Mouse (Mus musculus) liver, embryonic 15.5 days (tissue): ENCODE measurements at regions not wholly inside any gene's neighbourhood (a gene's known extent, or its start where the extent isn't known, plus 50 kb on each side); places are given as distances from the start of the nearest gene placed in this dataset.

Source experiments
- ATAC-seq: fragments of 200-750 bp; cut with Nextera tagmentation; 2 replicates; pipeline ENCODE4 v1.8.0; 2017; ENCODE audit warnings: moderate number of reproducible peaks, mild to moderate bottlenecking, moderate library complexity; ENCODE audit not compliant: insufficient read depth
- H3K27ac ChIP-seq: fragments of 300-500 bp; sonication (generic); replicated peaks from 2 replicates; pipeline ENCODE4 v1.5.1; 2015; ENCODE audit warnings: mild to moderate bottlenecking, inconsistent platforms
- H3K27me3 ChIP-seq: fragments of 300-500 bp; sonication (generic); 2 replicates; pipeline ENCODE4 v1.6.1; 2015; ENCODE audit warnings: mild to moderate bottlenecking, inconsistent platforms
- H3K36me3 ChIP-seq: fragments of 300-500 bp; sonication (generic); replicated peaks from 2 replicates; pipeline ENCODE4 v1.6.1; 2015; ENCODE audit warnings: moderate library complexity, mild to moderate bottlenecking, inconsistent platforms
- H3K4me1 ChIP-seq: fragments of 300-500 bp; sonication (generic); replicated peaks from 2 replicates; pipeline ENCODE4 v1.6.1; 2015; ENCODE audit warnings: inconsistent platforms
- H3K4me2 ChIP-seq: fragments of 300-500 bp; sonication (generic); 2 replicates; pipeline ENCODE4 v1.6.1; 2015; ENCODE audit warnings: moderate library complexity, mild to moderate bottlenecking, inconsistent platforms
- H3K4me3 ChIP-seq: fragments of 300-500 bp; sonication (generic); replicated peaks from 2 replicates; pipeline ENCODE4 v1.5.1; 2015; ENCODE audit warnings: mild to moderate bottlenecking, inconsistent platforms
- H3K9ac ChIP-seq: fragments of 300-500 bp; sonication (generic); 2 replicates; pipeline ENCODE4 v1.6.1; 2015; ENCODE audit warnings: moderate library complexity, mild to moderate bottlenecking, inconsistent platforms
- H3K9me3 ChIP-seq: fragments of 300-500 bp; sonication (generic); replicated peaks from 2 replicates; pipeline ENCODE4 v1.6.1; 2016; ENCODE audit warnings: inconsistent platforms
- WGBS: fragments of 180-500 bp; shearing (Covaris S2); methylation state at CpG from one replicate; pipeline ENCODE4 v1.1.7; 2015; ENCODE audit warnings: mixed read lengths; ENCODE audit not compliant: insufficient replicate concordance; 5-methylcytosine and 5-hydroxymethylcytosine counted together

DNA sequence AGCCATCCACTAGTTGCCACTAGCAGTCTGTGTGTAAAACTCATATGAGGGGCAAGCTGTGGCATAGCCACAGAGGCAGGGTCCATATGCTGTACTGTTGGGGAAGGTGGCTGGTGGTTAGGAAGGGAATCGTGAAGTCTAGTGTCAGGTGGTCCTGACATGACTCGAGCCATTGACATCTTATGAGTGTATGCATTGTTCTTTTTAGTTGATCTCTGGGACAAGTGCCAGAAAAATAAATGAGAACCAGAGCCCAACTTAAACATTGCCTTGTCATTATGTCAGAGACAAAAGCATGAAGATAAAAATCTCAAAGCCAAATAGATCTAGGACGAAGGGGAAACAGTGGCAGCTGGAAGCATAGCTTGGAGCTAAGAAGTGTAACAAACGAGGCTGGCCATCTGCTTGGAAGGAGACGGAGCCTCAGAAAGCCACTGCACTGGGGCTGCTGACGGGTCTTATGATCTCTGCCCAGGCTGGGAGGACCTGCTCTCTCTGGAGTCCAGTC lies 104.5 kb downstream of the Fam76b start:
- 29% methylated on average over 6 of the region's 6 CpGs for WGBS
- Histone ChIP-seq H3K9me3 (no peaks in the 10 kb centered on the region), H3K9ac (no peak overlapping the region), H3K4me2 (no peak overlapping the region), H3K4me3 (no peak overlapping the region), H3K36me3 (no peaks in the 10 kb centered on the region), H3K27me3 (no peaks in the 10 kb centered on the region), H3K27ac (no peak overlapping the region), H3K4me1 (peaks cover 8% of the 10 kb centered on the region)
- ATAC-seq: no peak

DNA sequence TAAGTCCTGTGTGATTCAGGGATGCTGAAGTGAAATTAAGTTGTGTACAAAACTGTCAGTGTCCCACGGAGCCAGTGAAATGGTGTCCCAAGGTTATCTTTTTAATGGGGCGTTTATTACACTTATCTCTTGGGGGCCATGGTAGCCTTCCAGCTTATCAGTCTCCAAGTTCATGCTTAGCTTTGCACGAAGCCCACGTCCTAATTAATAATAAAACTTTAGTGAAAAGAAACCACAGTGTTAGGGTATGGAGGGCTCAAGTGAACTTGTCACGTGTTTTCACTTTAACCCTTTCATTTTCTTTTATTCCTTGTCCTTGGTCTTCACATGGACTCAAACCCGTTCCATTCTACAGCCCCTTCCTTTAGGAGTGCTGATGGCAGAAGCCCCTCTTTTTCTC lies 105.9 kb downstream of the Fam76b start:
- WGBS: 21% methylated on average over 6 of the region's 6 CpGs
- Histone ChIP-seq H3K27me3 (no peaks in the 10 kb centered on the region), H3K4me2 (no peak overlapping the region), H3K9ac (no peak overlapping the region), H3K27ac (no peak overlapping the region), H3K4me3 (no peak overlapping the region), H3K4me1 (peaks cover 8% of the 10 kb centered on the region), H3K9me3 (no peaks in the 10 kb centered on the region), H3K36me3 (no peaks in the 10 kb centered on the region)
- 0 out of 2 replicates have a peak, but pooled peaks have one; percentile 40 for ATAC-seq

DNA sequence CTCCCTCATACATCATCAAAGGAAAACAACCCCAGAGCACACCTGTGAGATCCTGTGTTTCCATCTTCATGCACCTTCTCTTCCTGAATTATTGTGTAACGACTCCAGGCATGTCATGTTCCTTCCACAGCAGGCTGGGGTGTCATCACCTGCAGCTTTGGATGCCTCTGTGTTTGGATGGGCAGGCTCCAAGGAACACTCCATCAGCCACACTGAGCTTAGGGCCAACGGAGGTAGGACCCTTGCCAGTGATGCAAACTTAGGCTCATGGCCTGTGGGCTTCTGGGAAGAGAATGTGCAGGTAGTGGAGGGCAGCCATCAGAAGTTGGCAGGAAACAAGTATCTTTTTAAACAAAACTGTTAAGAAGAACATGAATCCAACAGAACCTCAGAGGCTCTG lies 109.8 kb downstream of the Fam76b start:
- WGBS: 48% methylated on average over 2 of the region's 2 CpGs
- Histone ChIP-seq H3K4me2 (no peak overlapping the region), H3K36me3 (no peaks in the 10 kb centered on the region), H3K4me1 (peaks cover 5% of the 10 kb centered on the region), H3K27me3 (no peaks in the 10 kb centered on the region), H3K9me3 (no peaks in the 10 kb centered on the region), H3K27ac (no peak overlapping the region), H3K4me3 (no peak overlapping the region), H3K9ac (no peak overlapping the region)
- ATAC-seq: no peak

DNA sequence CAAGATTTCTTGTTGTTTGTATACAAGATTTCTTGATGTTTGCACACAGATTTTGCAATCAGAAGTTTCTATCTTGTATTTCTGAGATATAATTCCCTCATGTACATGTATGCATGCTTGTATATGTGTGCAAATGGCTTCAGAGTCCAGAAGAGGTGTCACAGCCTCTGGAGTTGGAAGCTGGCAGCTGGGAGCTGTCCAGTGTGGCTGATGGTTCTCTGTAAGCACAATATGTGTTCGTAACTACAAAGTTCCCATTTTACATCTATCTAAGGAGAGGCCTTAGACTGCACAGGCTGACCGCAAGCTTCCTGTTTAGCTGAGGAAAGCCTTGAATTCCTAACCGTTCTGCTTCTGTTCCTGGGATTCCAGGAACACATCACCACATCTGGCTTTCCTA lies 119.0 kb downstream of the Fam76b start:
- Histone ChIP-seq H3K4me3 (no peak overlapping the region), H3K27ac (no peak overlapping the region), H3K9me3 (no peaks in the 10 kb centered on the region), H3K9ac (no peak overlapping the region), H3K4me1 (no peaks in the 10 kb centered on the region), H3K36me3 (no peaks in the 10 kb centered on the region), H3K4me2 (no peak overlapping the region), H3K27me3 (no peaks in the 10 kb centered on the region)
- ATAC-seq: no peak
- 39% methylated on average over 3 of the region's 3 CpGs for WGBS

DNA sequence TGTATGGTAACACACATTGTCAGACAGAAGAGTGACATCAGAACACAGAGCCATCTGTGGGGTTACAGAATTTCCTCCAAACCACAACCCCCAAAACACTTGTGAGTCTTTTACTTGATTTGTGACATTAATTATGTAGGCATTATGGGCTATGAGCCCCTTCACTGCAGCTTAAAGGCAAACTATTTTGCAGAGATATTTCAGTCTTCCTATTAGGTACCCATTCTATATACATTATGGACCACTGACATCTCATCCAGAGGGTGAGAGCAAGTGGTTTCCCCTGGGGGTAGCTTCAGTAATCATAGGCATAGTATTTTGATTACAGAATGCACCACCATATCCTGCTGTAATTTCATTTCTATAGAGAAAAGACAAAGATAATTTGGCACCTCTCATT lies 124.6 kb downstream of the Fam76b start:
- no peak for ATAC-seq
- H3K4me3 ChIP-seq: no peak overlapping the region
- no peaks in the 10 kb centered on the region for H3K9me3 ChIP-seq
- no peaks in the 10 kb centered on the region for H3K27me3 ChIP-seq
- H3K36me3 ChIP-seq: no peaks in the 10 kb centered on the region
- H3K4me1 ChIP-seq: no peaks in the 10 kb centered on the region
- no peak overlapping the region for H3K9ac ChIP-seq
- no peak overlapping the region for H3K27ac ChIP-seq
- no peak overlapping the region for H3K4me2 ChIP-seq

DNA sequence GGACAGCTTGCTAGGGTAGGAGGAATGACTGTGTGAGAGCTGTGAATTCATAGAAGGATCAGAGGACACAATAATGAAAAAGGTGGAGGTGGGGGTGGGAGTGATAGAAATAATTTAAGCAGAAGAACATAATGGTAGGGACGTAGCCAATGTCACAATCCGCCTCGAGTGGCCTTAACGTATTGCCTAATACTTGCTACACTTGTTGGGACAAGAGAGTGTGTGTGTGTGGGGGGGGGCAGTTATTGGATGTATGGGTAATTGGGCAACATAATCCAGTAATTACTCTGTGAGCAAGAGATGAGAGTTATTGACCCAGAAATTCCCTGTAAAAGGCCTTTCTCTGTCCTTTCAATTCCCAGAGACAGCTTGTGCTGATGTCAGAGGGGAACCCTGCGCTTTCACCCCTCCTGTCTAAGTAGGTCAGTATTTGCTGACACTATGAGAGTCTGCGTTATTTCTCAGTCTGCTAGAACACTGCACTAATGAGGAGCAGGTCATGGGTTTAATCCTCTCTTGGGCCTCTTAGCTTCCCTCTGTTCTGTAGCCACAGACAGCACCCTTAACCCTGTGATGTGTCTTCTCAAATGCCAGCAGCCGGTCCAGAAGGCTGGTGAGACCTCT lies 135.7 kb downstream of the Fam76b start:
- H3K4me2 ChIP-seq: no peak overlapping the region
- no peaks in the 10 kb centered on the region for H3K27me3 ChIP-seq
- WGBS: 62% methylated on average over 7 of the region's 7 CpGs
- H3K9me3 ChIP-seq: no peaks in the 10 kb centered on the region
- H3K9ac ChIP-seq: no peak overlapping the region
- H3K27ac ChIP-seq: no peak overlapping the region
- H3K4me3 ChIP-seq: no peak overlapping the region
- H3K36me3 ChIP-seq: no peaks in the 10 kb centered on the region
- ATAC-seq: no peak
- H3K4me1 ChIP-seq: no peaks in the 10 kb centered on the region

DNA sequence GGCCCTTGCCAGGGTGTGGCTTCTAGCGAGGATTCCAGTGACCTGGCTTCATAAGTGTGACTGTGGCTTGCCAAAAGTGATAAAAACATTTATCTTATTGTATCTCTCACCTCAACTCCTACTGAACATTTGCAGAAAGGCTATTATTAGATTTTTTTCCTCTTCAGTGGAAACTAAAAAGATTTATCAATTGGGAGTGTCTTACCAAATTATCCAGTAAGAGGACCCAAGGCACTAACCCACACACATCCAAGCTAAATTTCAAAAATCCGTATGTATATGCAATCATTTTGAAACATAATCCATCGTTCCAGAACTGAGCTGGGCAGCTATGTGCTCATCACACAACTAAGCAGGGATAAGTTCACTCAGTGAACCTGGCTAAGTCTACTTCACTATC lies 136.3 kb downstream of the Fam76b start:
- Histone ChIP-seq H3K4me1 (no peaks in the 10 kb centered on the region), H3K27ac (no peak overlapping the region), H3K4me3 (no peak overlapping the region), H3K9ac (no peak overlapping the region), H3K9me3 (no peaks in the 10 kb centered on the region), H3K27me3 (no peaks in the 10 kb centered on the region), H3K4me2 (no peak overlapping the region), H3K36me3 (no peaks in the 10 kb centered on the region)
- 49% methylated on average over 3 of the region's 3 CpGs for WGBS
- ATAC-seq: no peak

DNA sequence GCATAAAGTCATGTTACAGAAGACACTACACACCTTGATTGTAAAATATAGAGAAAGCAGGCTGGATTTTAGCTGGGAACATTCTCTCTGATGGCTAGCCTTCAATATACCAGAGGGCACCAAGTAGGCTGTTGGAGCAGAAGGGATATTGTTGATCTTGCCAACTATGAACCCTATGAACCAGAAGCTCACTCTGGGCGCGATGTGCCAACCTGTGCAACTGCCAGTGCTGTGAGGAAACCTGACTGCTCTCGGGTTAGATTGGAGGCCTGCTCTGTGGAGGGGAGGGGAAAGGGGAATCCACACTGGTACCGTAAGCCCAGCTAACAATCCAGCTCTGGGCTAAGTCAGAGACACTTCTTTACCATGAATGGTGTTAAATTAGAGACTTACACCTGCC lies 136.7 kb downstream of the Fam76b start:
- H3K27ac ChIP-seq: no peak overlapping the region
- no peak for ATAC-seq
- no peaks in the 10 kb centered on the region for H3K9me3 ChIP-seq
- no peaks in the 10 kb centered on the region for H3K4me1 ChIP-seq
- no peak overlapping the region for H3K9ac ChIP-seq
- no peaks in the 10 kb centered on the region for H3K36me3 ChIP-seq
- H3K27me3 ChIP-seq: no peaks in the 10 kb centered on the region
- H3K4me2 ChIP-seq: no peak overlapping the region
- 69% methylated on average over 4 of the region's 4 CpGs for WGBS
- no peak overlapping the region for H3K4me3 ChIP-seq

DNA sequence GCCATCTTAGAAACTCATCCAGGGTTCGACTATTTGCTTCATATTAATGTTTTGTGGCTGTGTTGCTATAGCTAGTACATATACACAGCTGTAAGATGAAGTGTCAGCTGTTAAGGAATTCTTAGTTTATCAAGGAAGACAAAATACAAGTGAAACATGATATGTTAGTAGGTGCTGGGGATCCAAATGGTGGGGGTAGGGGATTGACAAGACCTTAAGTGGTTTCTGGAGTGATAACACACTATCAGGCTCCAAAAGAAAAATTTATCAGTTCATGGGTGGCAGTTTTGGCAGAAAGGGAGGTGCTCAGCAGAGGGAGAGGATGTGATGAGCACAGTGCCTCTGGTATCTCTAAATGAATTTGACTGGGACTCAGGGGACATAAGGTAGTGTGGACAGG lies 138.7 kb downstream of the Fam76b start:
- H3K4me3 ChIP-seq: no peak overlapping the region
- H3K4me1 ChIP-seq: no peaks in the 10 kb centered on the region
- no peak overlapping the region for H3K9ac ChIP-seq
- H3K27ac ChIP-seq: no peak overlapping the region
- H3K9me3 ChIP-seq: no peaks in the 10 kb centered on the region
- no peaks in the 10 kb centered on the region for H3K27me3 ChIP-seq
- no peak overlapping the region for H3K4me2 ChIP-seq
- no peak for ATAC-seq
- H3K36me3 ChIP-seq: no peaks in the 10 kb centered on the region
- 33% methylated on average over 1 of the region's 1 CpGs for WGBS

DNA sequence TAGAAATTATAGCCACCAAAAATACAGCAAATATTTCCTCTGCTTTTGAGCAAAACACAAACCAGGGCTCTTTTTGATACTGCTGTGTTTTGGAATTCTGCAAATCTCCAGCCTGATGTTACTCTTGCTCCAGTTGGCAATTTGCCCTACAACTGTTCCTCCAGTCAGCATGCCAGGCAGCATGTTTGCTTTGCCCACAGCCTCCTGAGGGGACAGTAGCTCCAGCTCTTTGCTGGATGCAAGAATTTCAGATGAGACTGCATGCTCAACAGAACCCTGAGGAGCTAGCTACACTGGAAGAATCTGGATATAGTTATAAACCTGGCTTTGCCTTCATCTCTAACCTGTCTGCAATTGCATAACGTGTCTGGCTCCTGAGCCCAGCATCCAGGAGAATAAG lies 141.7 kb downstream of the Fam76b start:
- Histone ChIP-seq H3K36me3 (no peaks in the 10 kb centered on the region), H3K9ac (no peak overlapping the region), H3K27me3 (no peaks in the 10 kb centered on the region), H3K4me3 (no peak overlapping the region), H3K4me1 (no peaks in the 10 kb centered on the region), H3K4me2 (no peak overlapping the region), H3K9me3 (no peaks in the 10 kb centered on the region), H3K27ac (no peak overlapping the region)
- WGBS: 41% methylated on average over 1 of the region's 1 CpGs
- ATAC-seq: no peak

DNA sequence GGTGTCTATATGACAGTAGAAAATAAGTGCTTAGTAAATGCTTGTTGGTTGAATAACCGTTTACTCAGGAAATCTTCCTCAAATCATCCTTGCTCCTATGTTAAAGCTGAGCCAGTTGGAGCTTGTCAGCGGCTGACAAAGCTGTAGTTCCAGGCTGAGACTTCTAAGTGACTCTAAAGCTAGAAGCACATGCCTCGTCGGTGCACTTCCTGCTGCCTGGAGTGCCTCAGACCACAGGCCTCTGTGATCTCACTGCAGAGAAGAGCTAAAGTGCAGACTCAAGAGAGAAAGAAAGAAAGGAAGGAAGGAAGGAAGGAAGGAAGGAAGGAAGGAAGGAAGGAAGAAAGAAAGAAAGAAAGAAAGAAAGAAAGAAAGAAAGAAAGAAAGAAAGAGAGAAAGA lies 146.1 kb downstream of the Fam76b start:
- Histone ChIP-seq H3K9me3 (no peaks in the 10 kb centered on the region), H3K9ac (no peak overlapping the region), H3K27ac (no peak overlapping the region), H3K4me2 (no peak overlapping the region), H3K27me3 (no peaks in the 10 kb centered on the region), H3K36me3 (no peaks in the 10 kb centered on the region), H3K4me3 (no peak overlapping the region), H3K4me1 (no peaks in the 10 kb centered on the region)
- WGBS: 30% methylated on average over 4 of the region's 4 CpGs
- ATAC-seq: no peak

DNA sequence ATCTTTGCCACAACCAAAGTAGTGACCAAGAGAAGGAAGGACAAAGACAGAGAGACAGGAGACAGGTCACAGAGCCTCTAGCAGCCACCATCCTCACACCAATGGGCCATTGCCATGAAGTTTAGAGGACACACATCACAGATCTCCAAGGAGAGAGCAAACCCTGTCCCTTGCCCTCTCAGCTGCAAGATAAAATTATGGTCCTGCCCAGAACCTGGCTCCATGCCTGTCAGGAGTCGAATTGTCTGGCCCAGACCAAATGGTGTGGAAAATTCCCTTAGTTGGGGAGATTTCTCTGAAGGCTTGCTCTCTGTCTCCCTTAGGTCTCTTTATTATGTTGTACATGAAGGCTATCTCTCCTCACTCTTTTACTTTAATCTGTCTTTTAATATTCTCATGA lies 147.4 kb downstream of the Fam76b start:
- 32% methylated on average over 1 of the region's 1 CpGs for WGBS
- no peaks in the 10 kb centered on the region for H3K27me3 ChIP-seq

More for the DNA sequence above, 147.4 kb downstream of the Fam76b start:
- Histone ChIP-seq H3K4me3 (no peak overlapping the region), H3K9ac (no peak overlapping the region), H3K27ac (no peak overlapping the region), H3K36me3 (no peaks in the 10 kb centered on the region), H3K4me1 (no peaks in the 10 kb centered on the region), H3K9me3 (no peaks in the 10 kb centered on the region), H3K4me2 (no peak overlapping the region)
- no peak for ATAC-seq
